Comparison of ENCODE assay signal across 8 mouse cellular contexts in genomic region chr7:16153522-16153921, GRCm38 (mm10). TPM values are rescaled to one million over a fixed set of nuclear protein-coding genes. Genes with fewer than 3 reads are reported as not detected.
DNase-seq lines count a peak whose midpoint lies in the region; ATAC-seq and TF ChIP-seq lines count a peak whose summit lies in the region.

No protein-coding gene starts in this region.

- peak; percentile 90 for TF ChIP-seq CTCF in layer of hippocampus, adult 2 months (conservative IDR thresholded peaks at IDR 0.05)

- intact Hi-C loops in left cerebral cortex, postnatal 4 days (cut with DNase I) = loop anchor here (2.0 to 10.0 kb wide), 2 partner anchors 55 to 179 kb away; partner anchors contain the start of gene Napa

- no peak overlapping the region for H3K4me2 ChIP-seq in hindbrain, embryonic 14.5 days (replicated peaks)
- H3K4me2 ChIP-seq in midbrain, embryonic 14.5 days (ENCODE audit: low read length) = no peak overlapping the region

- H3K9me3 ChIP-seq in hindbrain, embryonic 14.5 days (ENCODE audit: control insufficient read depth, low read length) = no peaks in the 10 kb centered on the region
- H3K9me3 ChIP-seq in midbrain, embryonic 14.5 days (ENCODE audit: control insufficient read depth, low read length) = no peaks in the 10 kb centered on the region

- H3K27me3 ChIP-seq in hindbrain, embryonic 14.5 days (ENCODE audit: control insufficient read depth, insufficient read depth, low read length) = peaks cover 5% of the 10 kb centered on the region; the same call in 1 of the 2 replicates
- H3K27me3 ChIP-seq in midbrain, embryonic 14.5 days (ENCODE audit: control insufficient read depth, insufficient read depth, low read length) = peaks cover 5% of the 10 kb centered on the region; the same call in 1 of the 2 replicates

- WGBS in hindbrain, embryonic 14.5 days = 18% methylated on average over 10 of the region's 10 CpGs
- 21% methylated on average over 10 of the region's 10 CpGs for WGBS in midbrain, embryonic 14.5 days

- H3K27ac ChIP-seq in layer of hippocampus, adult 2 months = peak overlapping the region; percentile 43; the same call in 1 of the 2 replicates
- no peak overlapping the region for H3K27ac ChIP-seq in hindbrain, embryonic 14.5 days
- H3K27ac ChIP-seq in midbrain, embryonic 14.5 days (replicated peaks; ENCODE audit: low read depth, low read length) = no peak overlapping the region

- DNase-seq in layer of hippocampus, adult 2 months (ENCODE audit: low spot score in 2 of 2) = peak; percentile 71 to 74
- DNase-seq in layer of hippocampus, adult 9-10 months (ENCODE audit: low spot score) = no peak
- DNase-seq in R1 (ENCODE audit: low read depth, low spot score) = peak; percentile 81
- DNase-seq in embryo, embryonic 10.5 days (ENCODE audit: low spot score) = peak; percentile 80
- DNase-seq in hindbrain, embryonic 14.5 days (ENCODE audit: low spot score) = peak; percentile 78
- peak; percentile 67 for DNase-seq in left cerebral cortex, postnatal 4 days
- peak; percentile 87 for DNase-seq in midbrain, embryonic 14.5 days
- DNase-seq in thymus, postnatal 0 days (ENCODE audit: low spot score) = peak; percentile 63

- H3K4me3 ChIP-seq in layer of hippocampus, adult 2 months = no peak overlapping the region
- no peak overlapping the region for H3K4me3 ChIP-seq in hindbrain, embryonic 14.5 days (replicated peaks; ENCODE audit: low read length)
- H3K4me3 ChIP-seq in midbrain, embryonic 14.5 days (replicated peaks; ENCODE audit: low read depth, low read length) = no peak overlapping the region

- no peaks in the 10 kb centered on the region; the same call in 1 of the 2 replicates for H3K4me1 ChIP-seq in hindbrain, embryonic 14.5 days (replicated peaks; ENCODE audit: control insufficient read depth, insufficient read depth, low read length)
- H3K4me1 ChIP-seq in midbrain, embryonic 14.5 days (ENCODE audit: control insufficient read depth, insufficient read depth, low read length) = no peaks in the 10 kb centered on the region

- H3K9ac ChIP-seq in hindbrain, embryonic 14.5 days = no peak overlapping the region
- H3K9ac ChIP-seq in midbrain, embryonic 14.5 days (replicated peaks; ENCODE audit: low read length) = no peak overlapping the region

- peak; percentile 84 for ATAC-seq in hindbrain, embryonic 14.5 days (ENCODE audit: low FRiP score)
- peak; percentile 88 for ATAC-seq in midbrain, embryonic 14.5 days (ENCODE audit: low FRiP score, low TSS enrichment)

- H3K36me3 ChIP-seq in hindbrain, embryonic 14.5 days (replicated peaks; ENCODE audit: control insufficient read depth, insufficient read depth) = peaks cover 14% of the 10 kb centered on the region; the same call in 1 of the 2 replicates
- 0 out of 2 replicates have a peak, but pooled peaks cover 4% of the 10 kb centered on the region for H3K36me3 ChIP-seq in midbrain, embryonic 14.5 days (ENCODE audit: control insufficient read depth, insufficient read depth, low read length)

RNA-seq across cellular contexts. Expression of gene Meis3, which starts 21.4 kb away (rescaled TPM):
- total RNA-seq in layer of hippocampus, adult 2 months (2021) = 10 to 100 TPM; 37.3 to 38.6 TPM
- 98.4 and 121 TPM in 2 replicates for polyA plus RNA-seq in hindbrain, embryonic 14.5 days (2014; fragmentation: Nextera tagmentation; extraction: Ambion mirVana)
- 10 to 100 TPM; 70.6 to 74.8 TPM for total RNA-seq in left cerebral cortex, postnatal 4 days (2021)
- polyA plus RNA-seq in midbrain, embryonic 14.5 days (2014; fragmentation: Nextera tagmentation; extraction: Ambion mirVana) = 137 and 151 TPM in 2 replicates
- 20.7 and 21.1 TPM in 2 replicates for polyA plus RNA-seq in thymus, postnatal 0 days (2015; fragmentation: Nextera tagmentation; extraction: Ambion mirVana)

RNA-seq across cellular contexts. Expression of gene Slc8a2, which starts 23.9 kb away (rescaled TPM):
- 100 to 1,000 TPM; 305 to 320 TPM for total RNA-seq in layer of hippocampus, adult 2 months (2021)
- 0.95 and 1.4 TPM in 2 replicates for polyA plus RNA-seq in hindbrain, embryonic 14.5 days (2014; fragmentation: Nextera tagmentation; extraction: Ambion mirVana)
- total RNA-seq in left cerebral cortex, postnatal 4 days (2021) = 100 to 1,000 TPM; 106 to 117 TPM
- polyA plus RNA-seq in midbrain, embryonic 14.5 days (2014; fragmentation: Nextera tagmentation; extraction: Ambion mirVana) = 1.1 and 1.2 TPM in 2 replicates
- 0.03 and 0.04 TPM in 2 replicates for polyA plus RNA-seq in thymus, postnatal 0 days (2015; fragmentation: Nextera tagmentation; extraction: Ambion mirVana)

RNA-seq across cellular contexts. Expression of gene Kptn, which starts 33.8 kb away (rescaled TPM):
- 10 to 100 TPM; 39.4 to 47.0 TPM for total RNA-seq in layer of hippocampus, adult 2 months (2021)
- 34.8 and 37.1 TPM in 2 replicates for polyA plus RNA-seq in hindbrain, embryonic 14.5 days (2014; fragmentation: Nextera tagmentation; extraction: Ambion mirVana)
- total RNA-seq in left cerebral cortex, postnatal 4 days (2021) = 10 to 100 TPM; 38.0 to 43.2 TPM
- 33.1 and 40.5 TPM in 2 replicates for polyA plus RNA-seq in midbrain, embryonic 14.5 days (2014; fragmentation: Nextera tagmentation; extraction: Ambion mirVana)
- polyA plus RNA-seq in thymus, postnatal 0 days (2015; fragmentation: Nextera tagmentation; extraction: Ambion mirVana) = 15.9 and 18.5 TPM in 2 replicates

RNA-seq across cellular contexts. Expression of gene Napa, which starts 55.3 kb away (rescaled TPM):
- total RNA-seq in layer of hippocampus, adult 2 months (2021) = 100 to 1,000 TPM; 309 to 325 TPM
- 202 and 214 TPM in 2 replicates for polyA plus RNA-seq in hindbrain, embryonic 14.5 days (2014; fragmentation: Nextera tagmentation; extraction: Ambion mirVana)
- total RNA-seq in left cerebral cortex, postnatal 4 days (2021) = 100 to 1,000 TPM; 141 to 157 TPM
- 209 and 245 TPM in 2 replicates for polyA plus RNA-seq in midbrain, embryonic 14.5 days (2014; fragmentation: Nextera tagmentation; extraction: Ambion mirVana)
- polyA plus RNA-seq in thymus, postnatal 0 days (2015; fragmentation: Nextera tagmentation; extraction: Ambion mirVana) = 152 and 172 TPM in 2 replicates
